Mouse (Mus musculus) liver, adult 2 months (tissue): Measurements from ENCODE around the gene Csnk1e. TPM values are rescaled to one million over a fixed set of nuclear protein-coding genes. Genes with fewer than 3 reads are reported as not detected.

Experiments
- DNase-seq: peaks from one replicate; pipeline ENCODE4 v3.0.0-alpha.2; 2011; ENCODE audit warnings: low read depth, low spot score; ENCODE audit errors: extremely low read depth
- H3K27ac ChIP-seq: fragments of 200-500 bp; replicated peaks from 2 replicates; pipeline ENCODE4 v1.5.1; 2012; ENCODE audit warnings: low read depth, mild to moderate bottlenecking, control low read depth, inconsistent platforms, low read length; ENCODE audit not compliant: insufficient read depth
- H3K27me3 ChIP-seq: fragments of 200-500 bp; 2 replicates; pipeline ENCODE4 v1.6.1; 2012; ENCODE audit warnings: mild to moderate bottlenecking, moderate library complexity, low read length, inconsistent platforms; ENCODE audit not compliant: control insufficient read depth, insufficient read depth
- H3K36me3 ChIP-seq: fragments of 200-500 bp; 2 replicates; pipeline ENCODE4 v1.6.1; 2012; ENCODE audit warnings: low read length, inconsistent platforms; ENCODE audit not compliant: control insufficient read depth, insufficient read depth
- H3K4me1 ChIP-seq: fragments of 200-500 bp; 2 replicates; pipeline ENCODE4 v1.6.1; 2011; ENCODE audit warnings: low read length; ENCODE audit not compliant: control insufficient read depth, insufficient read depth
- H3K4me3 ChIP-seq: fragments of 200-500 bp; 2 replicates; pipeline ENCODE4 v1.5.1; 2011; ENCODE audit warnings: low read depth, mild to moderate bottlenecking, control low read depth, low read length, moderate library complexity; ENCODE audit not compliant: insufficient read depth
- H3K79me2 ChIP-seq: fragments of 200-500 bp; 2 replicates; pipeline ENCODE4 v1.6.1; 2012; ENCODE audit warnings: inconsistent platforms, mild to moderate bottlenecking, low read length, moderate library complexity; ENCODE audit not compliant: control insufficient read depth, insufficient read depth
- H3K9ac ChIP-seq: fragments of 200-500 bp; 2 replicates; pipeline ENCODE4 v1.6.1; 2012; ENCODE audit warnings: low read depth, mild to moderate bottlenecking, control low read depth, inconsistent platforms, low read length
- CTCF ChIP-seq: fragments of 200-500 bp; IDR thresholded peaks from 2 replicates; pipeline ENCODE4 v1.5.1; 2011; ENCODE audit warnings: low read depth, low read length, control low read depth
- POLR2A ChIP-seq: fragments of 200-500 bp; IDR thresholded peaks from 2 replicates; pipeline ENCODE4 v1.6.1; 2011; ENCODE audit warnings: low read length, control low read depth; ENCODE audit not compliant: insufficient read depth; ENCODE audit errors: extremely low read depth
- WGBS: fragments of 180-500 bp; shearing (Covaris S2); methylation state at CpG from one replicate; pipeline ENCODE4 v1.1.7; 2018; 5-methylcytosine and 5-hydroxymethylcytosine counted together
- polyA plus RNA-seq: library from polyadenylated mRNA; depleted of rRNA; stranded (reverse); fragments of >200 nt; gene quantifications from 2 replicates; pipeline ENCODE4 v1.2.3, GENCODE M21; 2012
- total RNA-seq: library from RNA; depleted of rRNA; stranded (reverse); fragments of >200 nt; gene quantifications from 2 replicates; pipeline ENCODE4 v1.2.3, GENCODE M21; 2014

Gene Csnk1e
- total and polyA plus RNA-seq, 2 experiments: 4.3 to 6.6 TPM

DNA sequence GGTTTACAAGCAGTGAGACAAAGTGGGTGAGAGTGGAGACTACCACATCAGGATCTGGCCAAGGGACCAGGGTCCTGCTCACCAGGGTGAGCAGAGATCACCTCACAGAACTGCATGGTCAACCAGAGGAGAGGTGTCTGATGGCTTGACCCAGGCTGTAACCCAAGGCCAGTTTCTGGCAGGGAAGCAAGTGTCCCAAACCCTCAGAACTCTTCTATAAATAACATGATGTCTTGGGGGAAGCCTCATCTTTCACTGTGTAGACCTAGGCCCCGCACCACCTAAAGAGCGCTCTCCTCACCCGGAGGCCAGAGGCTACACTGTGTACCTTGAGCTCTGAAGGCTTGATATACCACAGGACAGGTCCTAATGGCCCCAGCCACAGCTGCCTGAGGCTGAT is 38.0 kb downstream of the Csnk1e start:
- WGBS: 86% methylated on average over 3 of the region's 3 CpGs
- H3K27ac ChIP-seq: no peak overlapping the region

DNA sequence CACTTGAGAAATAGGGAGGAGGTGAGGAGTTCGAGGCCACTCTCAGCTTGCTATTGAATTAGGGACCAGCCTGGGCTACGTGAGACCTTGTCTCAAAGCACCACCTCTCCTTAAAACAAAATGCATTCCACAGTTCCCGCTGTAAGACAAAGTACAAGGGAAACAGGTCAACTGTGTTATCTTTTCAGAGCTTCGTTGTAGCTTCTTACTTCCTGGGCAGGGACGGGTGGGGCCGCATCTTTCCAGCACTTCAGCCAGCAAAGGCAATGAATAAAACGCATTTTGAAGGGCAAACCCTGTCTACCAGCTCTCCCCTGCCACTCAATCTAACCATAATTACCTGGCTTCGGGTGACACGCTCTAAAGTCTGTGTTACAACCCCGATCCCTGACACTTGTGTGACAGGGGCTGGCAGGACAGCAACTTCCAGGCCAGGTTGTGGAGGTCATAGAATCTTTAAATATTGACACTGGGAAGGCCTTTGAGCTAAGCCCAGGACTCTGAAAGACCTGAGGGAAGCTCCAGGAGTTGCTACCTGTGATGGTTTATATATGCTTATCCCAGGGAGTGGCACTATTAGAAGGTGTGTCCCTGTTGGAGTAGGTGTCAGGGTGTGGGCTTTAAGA is 38.8 kb downstream of the Csnk1e start:
- H3K79me2 ChIP-seq: no peaks in the 10 kb centered on the region
- no peak overlapping the region for H3K9ac ChIP-seq
- peaks cover 5% of the 10 kb centered on the region; the same call in 1 of the 2 replicates for H3K4me1 ChIP-seq
- no peak overlapping the region for H3K4me3 ChIP-seq
- H3K27ac ChIP-seq: no peak overlapping the region
- H3K36me3 ChIP-seq: no peaks in the 10 kb centered on the region
- DNase-seq: peak; percentile 79
- TF ChIP-seq CTCF: no peak
- TF ChIP-seq POLR2A: no peak
- WGBS: 26% methylated on average over 10 of the region's 10 CpGs
- no peaks in the 10 kb centered on the region for H3K27me3 ChIP-seq

More for the DNA sequence above, 38.0 kb downstream of the Csnk1e start:
- Histone ChIP-seq H3K9ac (no peak overlapping the region), H3K4me1 (peaks cover 5% of the 10 kb centered on the region; the same call in 1 of the 2 replicates), H3K27me3 (no peaks in the 10 kb centered on the region), H3K79me2 (no peaks in the 10 kb centered on the region), H3K36me3 (no peaks in the 10 kb centered on the region; the same call in 1 of the 2 replicates), H3K4me3 (no peak overlapping the region)
- DNase-seq: no peak
- TF ChIP-seq POLR2A (no peak), CTCF (no peak)

DNA sequence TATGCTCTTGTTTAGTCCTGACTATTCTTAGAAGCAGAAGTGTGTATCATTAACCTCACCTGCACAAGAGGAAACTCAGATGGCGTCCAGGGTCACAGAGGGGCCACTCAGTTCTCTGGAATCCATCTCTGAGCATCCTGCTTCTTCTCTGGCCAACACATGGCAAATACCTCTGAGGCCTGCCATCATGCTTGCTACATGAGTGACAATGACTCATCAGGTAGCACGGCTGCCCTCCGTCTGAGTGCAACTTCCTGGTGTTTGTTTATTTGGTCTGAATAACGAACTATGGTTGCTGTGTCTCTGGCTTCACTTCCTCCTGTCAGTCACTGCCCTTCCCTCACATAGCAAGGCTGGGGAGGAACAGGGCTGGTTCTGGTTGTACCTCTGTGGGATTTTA is 40.9 kb downstream of the Csnk1e start:
- TF ChIP-seq POLR2A (no peak), CTCF (no peak)
- 40% methylated on average over 4 of the region's 4 CpGs for WGBS
- H3K4me3 ChIP-seq: no peak overlapping the region
- H3K27me3 ChIP-seq: no peaks in the 10 kb centered on the region
- H3K4me1 ChIP-seq: peaks cover 5% of the 10 kb centered on the region; the same call in 1 of the 2 replicates
- H3K79me2 ChIP-seq: no peaks in the 10 kb centered on the region
- no peak overlapping the region for H3K9ac ChIP-seq
- no peaks in the 10 kb centered on the region for H3K36me3 ChIP-seq
- peak; percentile 28 for DNase-seq
- H3K27ac ChIP-seq: no peak overlapping the region

DNA sequence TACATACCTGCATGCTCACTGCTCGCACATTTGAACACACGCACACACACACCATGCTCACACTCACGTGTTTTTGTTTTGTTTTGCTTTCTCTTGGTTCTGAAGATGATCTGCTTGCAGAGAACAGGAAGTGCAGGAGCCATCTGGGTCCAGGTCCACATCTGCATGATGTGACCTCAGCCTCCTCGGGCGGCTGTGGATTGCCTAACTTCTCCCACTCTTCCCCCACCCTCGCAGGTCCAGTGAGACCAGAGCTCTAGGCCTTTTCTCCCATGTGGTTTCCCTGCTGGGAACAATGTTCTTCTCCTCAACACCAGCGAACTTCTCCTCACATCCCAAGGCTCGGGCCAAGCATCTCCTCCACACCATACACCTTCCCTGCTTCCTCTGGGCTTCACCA is 41.6 kb downstream of the Csnk1e start:
- no peak for DNase-seq
- no peaks in the 10 kb centered on the region for H3K27me3 ChIP-seq
- no peak overlapping the region for H3K9ac ChIP-seq
- H3K79me2 ChIP-seq: no peaks in the 10 kb centered on the region
- no peak overlapping the region for H3K27ac ChIP-seq
- H3K4me3 ChIP-seq: no peak overlapping the region
- no peaks in the 10 kb centered on the region for H3K36me3 ChIP-seq
- peaks cover 5% of the 10 kb centered on the region; the same call in 1 of the 2 replicates for H3K4me1 ChIP-seq
- WGBS: 62% methylated on average over 8 of the region's 8 CpGs
- no peak for TF ChIP-seq CTCF
- TF ChIP-seq POLR2A: no peak

DNA sequence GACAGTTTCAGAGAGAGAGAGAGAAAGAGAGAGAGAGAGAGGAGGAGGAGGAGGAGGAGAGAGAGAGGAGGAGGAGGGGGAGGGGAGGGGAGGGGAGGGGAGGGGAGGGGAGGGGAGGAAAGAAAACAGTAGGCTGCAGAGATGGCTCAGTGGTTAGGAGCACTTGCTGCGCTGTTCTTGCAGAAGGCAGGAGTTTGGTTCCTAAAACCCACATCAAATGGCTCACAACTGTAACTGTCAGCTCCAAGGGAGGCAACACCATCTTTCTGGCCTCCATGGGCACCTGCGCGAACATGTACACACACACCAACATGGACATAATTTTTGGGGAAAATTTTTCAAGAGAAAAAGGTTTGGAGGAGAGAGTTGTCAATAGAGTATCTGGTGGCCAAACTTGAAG is 42.2 kb downstream of the Csnk1e start:
- WGBS: over 99% methylated on average over 3 of the region's 3 CpGs
- no peak for TF ChIP-seq POLR2A
- TF ChIP-seq CTCF: no peak

DNA sequence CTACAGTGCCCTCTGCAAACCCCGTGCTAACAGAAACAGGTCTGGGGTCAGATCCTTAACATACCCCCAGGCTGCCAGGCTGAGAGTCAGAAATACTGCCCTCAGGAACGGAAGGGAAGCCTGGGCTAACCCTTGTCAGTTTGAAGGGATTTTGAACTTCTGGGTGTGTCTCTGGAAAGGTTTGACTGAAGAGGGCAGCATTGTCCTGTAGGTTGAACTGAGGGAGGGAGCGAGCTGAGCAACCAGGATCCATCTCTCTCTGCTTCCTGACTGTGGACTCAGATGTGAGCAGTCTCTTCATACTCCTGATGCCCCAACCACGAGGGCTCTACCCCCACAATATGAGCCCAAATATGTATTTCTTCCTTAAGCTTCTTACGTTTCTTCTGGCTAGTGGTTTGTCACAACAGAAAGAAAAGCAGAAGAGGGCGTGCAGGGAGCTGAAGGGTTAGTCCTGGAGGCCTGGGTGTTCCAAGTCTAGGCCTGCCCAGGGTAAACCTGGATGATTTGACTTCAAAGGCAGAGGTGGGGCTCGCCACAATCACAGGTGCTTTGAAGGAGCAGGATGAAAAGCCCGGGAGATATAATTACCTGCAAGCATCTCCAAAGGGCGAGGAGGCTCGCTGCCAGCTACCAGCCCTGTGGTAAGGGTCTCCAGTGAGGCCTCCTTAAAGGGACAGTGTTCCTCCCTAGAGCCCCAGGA is 43.9 kb downstream of the Csnk1e start:
- Histone ChIP-seq H3K4me1 (peaks cover 3% of the 10 kb centered on the region; the same call in 1 of the 2 replicates), H3K79me2 (no peaks in the 10 kb centered on the region), H3K36me3 (no peaks in the 10 kb centered on the region), H3K27ac (no peak overlapping the region), H3K4me3 (no peak overlapping the region), H3K27me3 (no peaks in the 10 kb centered on the region), H3K9ac (no peak overlapping the region)
- DNase-seq: peak; percentile 37
- TF ChIP-seq POLR2A (no peak), CTCF (peak; percentile 46)
- WGBS: 85% methylated on average over 10 of the region's 10 CpGs

More for the DNA sequence above, 42.2 kb downstream of the Csnk1e start:
- Histone ChIP-seq H3K4me1 (peaks cover 5% of the 10 kb centered on the region; the same call in 1 of the 2 replicates), H3K27me3 (no peaks in the 10 kb centered on the region), H3K4me3 (no peak overlapping the region), H3K36me3 (no peaks in the 10 kb centered on the region), H3K9ac (no peak overlapping the region), H3K79me2 (no peaks in the 10 kb centered on the region), H3K27ac (no peak overlapping the region)
- no peak for DNase-seq
